Mouse (Mus musculus) heart, embryonic 11.5 days (tissue): ENCODE data around the gene Ephb2. TPM values are rescaled to one million over a fixed set of nuclear protein-coding genes. Genes with fewer than 3 reads are reported as not detected.
A peak's percentile ranks its signal among the peaks of the same experiment; 100 is the strongest.

Source experiments
- ATAC-seq: fragments of 200-750 bp; cut with Nextera tagmentation; replicated peaks from 2 replicates; pipeline ENCODE4 v1.8.0; 2017; ENCODE audit warnings: moderate library complexity; ENCODE audit not compliant: insufficient number of reproducible peaks, low FRiP score, low TSS enrichment
- H3K27ac ChIP-seq: fragments of 300-500 bp; sonication (generic); 2 replicates; pipeline ENCODE4 v1.5.1; 2014; ENCODE audit warnings: mild to moderate bottlenecking, low read depth, low read length
- H3K27me3 ChIP-seq: fragments of 300-500 bp; sonication (generic); 2 replicates; pipeline ENCODE4 v1.6.1; 2014; ENCODE audit warnings: mild to moderate bottlenecking, low read length, mixed read lengths; ENCODE audit not compliant: control insufficient read depth, insufficient read depth
- H3K36me3 ChIP-seq: fragments of 300-500 bp; sonication (generic); 2 replicates; pipeline ENCODE4 v1.6.1; 2014; ENCODE audit warnings: mild to moderate bottlenecking, low read length, moderate library complexity, mixed read lengths; ENCODE audit not compliant: control insufficient read depth, insufficient read depth
- H3K4me1 ChIP-seq: fragments of 300-500 bp; sonication (generic); 2 replicates; pipeline ENCODE4 v1.6.1; 2014; ENCODE audit warnings: low read length; ENCODE audit not compliant: control insufficient read depth, insufficient read depth
- H3K4me2 ChIP-seq: fragments of 300-500 bp; sonication (generic); 2 replicates; pipeline ENCODE4 v1.6.1; 2014; ENCODE audit warnings: mild to moderate bottlenecking, moderate library complexity
- H3K4me3 ChIP-seq: fragments of 300-500 bp; sonication (generic); 2 replicates; pipeline ENCODE4 v1.5.1; 2014; ENCODE audit warnings: low read depth, low read length
- H3K9ac ChIP-seq: fragments of 300-500 bp; sonication (generic); 2 replicates; pipeline ENCODE4 v1.6.1; 2014; ENCODE audit warnings: mild to moderate bottlenecking, low read depth, low read length, moderate library complexity
- H3K9me3 ChIP-seq: fragments of 300-500 bp; sonication (generic); replicated peaks from 2 replicates; pipeline ENCODE4 v1.6.1; 2016; ENCODE audit warnings: low read length; ENCODE audit not compliant: control insufficient read depth
- WGBS: fragments of 180-500 bp; shearing (Covaris S2); extraction: QIAGEN DNeasy Blood & Tissue Kit; methylation state at CpG from one replicate; pipeline ENCODE4 v1.1.7; 2014; ENCODE audit not compliant: insufficient replicate concordance; 5-methylcytosine and 5-hydroxymethylcytosine counted together
- polyA plus RNA-seq: library from polyadenylated mRNA; unstranded; fragments of >200 nt; fragmentation: Nextera tagmentation; extraction: Ambion mirVana; gene quantifications from 2 replicates; pipeline ENCODE4 v1.2.1, GENCODE M21; 2014

Gene Ephb2
- polyA plus RNA-seq, 1 experiment from 2014 or later = 2.5 TPM

DNA sequence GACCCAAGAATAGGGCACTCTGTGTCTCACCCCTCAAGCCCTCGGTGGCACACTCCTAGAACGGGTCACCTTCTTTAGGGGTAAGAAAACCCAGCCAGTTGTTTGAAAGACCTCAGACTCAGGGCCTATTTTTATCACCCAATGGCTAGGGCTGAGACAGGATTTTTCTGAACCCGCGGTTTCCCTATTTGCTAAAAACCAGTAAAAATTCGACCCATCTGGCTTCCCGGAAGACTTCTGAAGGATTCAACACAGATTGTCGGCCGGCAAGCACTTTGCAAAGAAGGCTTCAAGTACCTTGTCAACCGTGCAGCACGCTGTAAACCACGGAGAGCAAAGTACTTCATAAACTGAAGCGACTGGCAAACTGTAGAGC is 1.4 kb downstream of the Ephb2 start:
- H3K27me3 ChIP-seq = peaks cover 86% of the 10 kb centered on the region
- no peaks in the 10 kb centered on the region for H3K9me3 ChIP-seq
- ATAC-seq = no peak
- H3K27ac ChIP-seq = no peak overlapping the region
- peaks cover 20% of the 10 kb centered on the region for H3K4me1 ChIP-seq
- H3K4me2 ChIP-seq = peak overlapping the region; percentile 99
- no peak overlapping the region for H3K9ac ChIP-seq
- H3K4me3 ChIP-seq = peak overlapping the region; percentile 76
- H3K36me3 ChIP-seq = no peaks in the 10 kb centered on the region
- WGBS = 11% methylated on average over 12 of the region's 12 CpGs

DNA sequence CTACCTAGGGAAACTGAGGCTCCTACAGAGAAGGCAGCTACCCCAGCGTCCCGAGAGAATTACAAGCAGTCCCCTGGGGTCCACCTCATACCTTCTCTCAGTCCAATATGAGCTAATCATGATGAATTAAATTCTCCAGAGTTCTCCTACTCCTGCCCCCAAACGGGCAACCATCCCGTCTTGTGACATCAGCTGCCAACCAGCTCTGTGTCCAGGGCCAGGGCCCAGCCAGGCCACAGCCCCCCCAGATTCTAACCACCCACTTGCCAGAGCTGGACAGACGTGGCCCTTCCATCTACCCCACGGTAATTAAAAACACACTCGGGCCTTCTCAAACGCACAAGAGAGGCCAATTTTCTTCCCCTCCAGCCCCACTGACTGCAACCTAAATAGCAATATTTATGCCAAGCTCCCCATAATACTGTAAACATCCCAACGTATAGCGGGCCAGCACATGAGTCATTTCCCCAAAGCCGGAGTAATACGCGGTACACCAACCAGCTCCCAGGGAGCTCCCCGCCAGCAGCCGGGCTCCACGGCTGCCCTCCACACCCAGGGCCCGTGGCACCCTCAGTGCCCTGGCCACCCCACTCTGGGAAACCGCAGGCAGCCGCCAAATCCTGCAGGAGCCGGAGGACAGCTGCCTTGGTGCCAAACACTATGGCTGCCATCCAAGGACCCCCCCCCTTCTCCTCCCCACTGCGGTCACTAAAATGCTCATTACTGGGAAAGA is 2.0 kb downstream of the Ephb2 start:
- Histone ChIP-seq H3K9me3 (no peaks in the 10 kb centered on the region), H3K27me3 (peaks cover 88% of the 10 kb centered on the region), H3K36me3 (no peaks in the 10 kb centered on the region), H3K27ac (no peak overlapping the region), H3K4me3 (no peak overlapping the region), H3K4me1 (peaks cover 27% of the 10 kb centered on the region), H3K9ac (no peak overlapping the region), H3K4me2 (peak overlapping the region; percentile 99)
- ATAC-seq = no peak
- WGBS = 73% methylated on average over 21 of the region's 21 CpGs

DNA sequence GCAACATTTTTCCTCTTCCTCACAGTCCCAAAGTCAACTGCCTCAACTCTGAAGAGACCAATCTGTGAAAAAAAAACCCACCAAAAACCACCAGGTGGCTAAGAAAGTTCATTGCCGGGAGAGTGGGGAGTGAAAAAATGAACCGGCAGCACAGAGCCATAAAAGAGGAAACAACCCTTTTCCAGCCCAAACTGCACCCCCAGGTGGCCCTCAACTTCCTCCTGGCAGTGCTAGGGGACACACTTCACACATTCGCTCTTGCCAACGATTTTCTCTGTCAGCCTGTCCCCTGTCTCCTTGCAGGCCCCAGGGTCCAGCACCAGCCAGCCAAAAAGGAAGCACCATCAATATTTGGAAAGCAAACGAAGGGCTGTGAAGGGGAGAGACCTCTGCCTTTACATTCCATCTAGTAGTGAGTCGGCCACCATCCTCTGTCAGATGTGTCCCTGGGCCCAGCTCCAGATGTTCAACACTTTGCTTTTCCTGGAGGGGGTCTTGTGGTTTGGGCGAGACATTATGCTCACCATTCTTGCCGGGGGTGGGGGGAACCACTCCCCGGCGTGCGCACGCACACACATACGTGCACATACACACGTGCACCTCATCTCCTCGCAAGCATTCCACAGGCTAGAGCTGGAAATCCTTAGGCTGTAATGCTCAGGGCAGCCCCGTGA is 3.1 kb downstream of the Ephb2 start:
- peaks cover 84% of the 10 kb centered on the region for H3K27me3 ChIP-seq

DNA sequence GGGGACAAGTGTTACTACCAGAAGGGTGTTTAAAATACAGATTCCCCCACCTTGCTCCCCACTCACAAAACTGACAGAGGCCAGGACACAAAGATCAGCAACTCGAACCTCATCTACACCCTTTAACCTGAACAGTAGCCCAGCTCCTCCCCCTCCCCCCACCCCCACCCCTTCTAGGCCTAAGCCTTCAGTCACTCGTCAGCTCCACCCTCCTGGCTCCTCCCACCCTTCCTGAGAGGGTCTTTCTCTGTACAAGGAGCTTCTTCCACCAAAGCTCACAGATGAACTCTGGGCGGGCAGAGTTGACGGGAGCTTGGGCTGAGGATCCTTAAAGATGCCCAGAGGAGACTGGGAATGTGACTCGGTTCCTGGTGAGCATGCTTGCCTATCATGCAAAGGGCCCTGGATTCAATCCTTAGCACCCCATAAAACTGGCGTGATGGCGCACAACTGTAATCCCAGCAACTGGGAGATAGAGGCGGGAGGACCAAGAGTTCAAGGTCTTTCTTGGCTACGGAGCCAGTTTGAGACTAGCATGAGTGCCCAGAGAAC is 5.4 kb downstream of the Ephb2 start:
- Histone ChIP-seq H3K9ac (no peak overlapping the region), H3K9me3 (no peaks in the 10 kb centered on the region), H3K4me1 (peaks cover 22% of the 10 kb centered on the region), H3K27ac (no peak overlapping the region), H3K4me3 (no peak overlapping the region), H3K36me3 (no peaks in the 10 kb centered on the region), H3K27me3 (peaks cover 70% of the 10 kb centered on the region), H3K4me2 (no peak overlapping the region; the same call in 1 of the 2 replicates)
- no peak for ATAC-seq
- 35% methylated on average over 9 of the region's 9 CpGs for whole genome bisulfite sequencing

More for the DNA sequence above, 3.1 kb downstream of the Ephb2 start:
- H3K4me2 ChIP-seq = no peak overlapping the region
- no peak overlapping the region for H3K27ac ChIP-seq
- no peak overlapping the region for H3K9ac ChIP-seq
- ATAC-seq = no peak
- H3K36me3 ChIP-seq = no peaks in the 10 kb centered on the region
- H3K9me3 ChIP-seq = no peaks in the 10 kb centered on the region
- no peak overlapping the region for H3K4me3 ChIP-seq
- peaks cover 29% of the 10 kb centered on the region for H3K4me1 ChIP-seq
- WGBS = 68% methylated on average over 16 of the region's 16 CpGs

DNA sequence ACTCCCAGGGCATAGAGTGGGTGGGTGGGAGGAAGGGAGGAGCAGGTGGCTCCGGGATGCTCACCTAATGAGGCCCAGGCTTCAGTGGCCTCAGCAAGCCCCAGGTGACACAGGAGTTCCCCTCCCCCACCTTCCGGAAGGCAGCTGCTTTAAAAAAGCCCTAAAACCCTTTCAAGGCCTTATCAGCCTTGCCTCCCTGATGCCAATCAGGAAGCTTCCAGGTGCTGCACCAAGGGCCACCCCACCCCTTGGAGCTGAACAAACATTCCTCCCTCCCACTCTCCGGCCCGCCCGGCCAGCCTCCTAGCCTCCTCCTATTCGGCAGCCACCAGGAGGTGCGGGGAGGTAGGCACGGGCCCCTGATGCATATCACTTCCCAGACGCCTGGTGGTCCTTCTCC is 6.0 kb downstream of the Ephb2 start:
- Histone ChIP-seq H3K9me3 (no peaks in the 10 kb centered on the region), H3K27me3 (peaks cover 65% of the 10 kb centered on the region), H3K36me3 (no peaks in the 10 kb centered on the region), H3K4me3 (no peak overlapping the region), H3K4me2 (no peak overlapping the region; the same call in 1 of the 2 replicates), H3K9ac (no peak overlapping the region), H3K27ac (no peak overlapping the region), H3K4me1 (peaks cover 22% of the 10 kb centered on the region)
- WGBS = 1% methylated on average over 8 of the region's 9 CpGs
- ATAC-seq = no peak

DNA sequence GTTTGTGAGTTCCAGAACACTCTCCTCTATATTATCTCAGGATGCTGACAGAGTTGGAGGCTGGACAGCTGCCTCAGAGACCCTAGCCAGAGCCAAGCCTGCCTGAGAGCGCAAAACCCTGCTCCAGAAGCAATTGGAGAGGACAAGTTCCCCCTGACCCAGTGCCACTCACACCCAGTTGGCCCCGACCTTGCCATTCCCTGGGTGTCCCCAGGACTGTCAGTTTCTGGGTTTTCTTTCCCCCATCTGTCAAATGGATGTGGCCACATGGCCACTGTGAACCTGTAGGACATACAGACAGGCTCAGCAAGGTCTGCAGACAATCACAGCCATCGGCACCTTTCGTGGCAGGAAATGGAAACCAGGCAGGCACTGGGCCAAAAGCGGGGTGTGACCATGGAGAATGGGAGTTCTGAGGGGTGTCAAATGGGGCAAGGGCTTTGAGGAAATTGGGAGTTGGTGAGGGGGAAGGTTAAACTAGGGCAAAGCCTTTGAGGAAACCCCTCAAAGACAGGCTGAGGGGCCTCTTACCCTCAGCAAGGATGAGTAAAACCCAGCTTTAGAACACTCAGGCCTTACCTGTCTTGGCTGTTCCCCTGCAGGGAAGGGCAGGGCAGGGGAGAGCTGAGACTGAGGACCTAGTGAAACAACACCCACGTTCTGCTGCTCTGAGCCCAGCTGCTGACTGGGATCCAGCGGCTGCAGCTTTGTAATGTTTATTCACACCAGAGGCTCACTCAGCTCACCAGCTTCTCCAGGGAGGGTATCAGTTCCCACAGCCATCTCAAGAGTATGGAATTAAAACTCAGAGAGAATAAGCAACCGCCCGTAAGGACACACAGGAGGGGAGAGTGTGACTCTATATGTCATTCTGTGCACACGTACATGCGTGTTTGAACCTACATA is 6.9 kb downstream of the Ephb2 start:
- H3K4me1 ChIP-seq = peaks cover 19% of the 10 kb centered on the region
- peaks cover 57% of the 10 kb centered on the region for H3K27me3 ChIP-seq
- H3K9me3 ChIP-seq = no peaks in the 10 kb centered on the region
- H3K36me3 ChIP-seq = no peaks in the 10 kb centered on the region
- 29% methylated on average over 11 of the region's 11 CpGs for WGBS
- no peak overlapping the region for H3K9ac ChIP-seq
- H3K4me3 ChIP-seq = no peak overlapping the region
- H3K4me2 ChIP-seq = no peak overlapping the region
- H3K27ac ChIP-seq = no peak overlapping the region
- no peak for ATAC-seq

DNA sequence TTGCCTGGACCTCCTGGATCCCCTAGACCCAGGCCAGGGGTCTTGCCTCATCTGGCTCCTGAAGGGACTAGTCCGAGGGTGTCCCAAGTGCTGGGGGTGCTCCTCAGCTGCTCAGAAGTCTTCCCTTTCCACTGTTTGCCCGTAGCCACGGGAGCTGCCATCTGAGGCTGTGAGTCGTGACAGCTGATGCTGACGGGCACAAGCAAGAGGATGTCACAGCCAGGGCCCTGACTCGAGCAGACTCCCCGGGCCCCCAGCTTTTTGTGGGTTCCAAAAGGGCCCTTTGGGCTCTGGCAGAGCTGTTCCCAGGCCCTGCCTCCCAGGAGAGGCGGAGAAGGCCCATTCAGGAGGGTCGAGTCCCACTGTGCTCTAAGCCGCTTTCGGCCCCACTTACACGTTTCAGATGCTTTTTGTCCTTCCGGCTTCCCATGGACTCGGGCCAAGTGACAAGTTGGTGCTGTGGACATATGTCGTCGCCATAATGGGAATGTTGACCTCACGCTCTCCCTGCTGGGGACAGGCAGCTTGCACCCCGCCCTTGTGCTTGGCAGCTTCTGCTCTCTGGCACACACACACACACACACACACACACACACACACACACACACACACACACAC is 10.7 kb downstream of the Ephb2 start:
- Histone ChIP-seq H3K4me3 (no peak overlapping the region), H3K9ac (no peak overlapping the region), H3K27me3 (peaks cover 29% of the 10 kb centered on the region)

DNA sequence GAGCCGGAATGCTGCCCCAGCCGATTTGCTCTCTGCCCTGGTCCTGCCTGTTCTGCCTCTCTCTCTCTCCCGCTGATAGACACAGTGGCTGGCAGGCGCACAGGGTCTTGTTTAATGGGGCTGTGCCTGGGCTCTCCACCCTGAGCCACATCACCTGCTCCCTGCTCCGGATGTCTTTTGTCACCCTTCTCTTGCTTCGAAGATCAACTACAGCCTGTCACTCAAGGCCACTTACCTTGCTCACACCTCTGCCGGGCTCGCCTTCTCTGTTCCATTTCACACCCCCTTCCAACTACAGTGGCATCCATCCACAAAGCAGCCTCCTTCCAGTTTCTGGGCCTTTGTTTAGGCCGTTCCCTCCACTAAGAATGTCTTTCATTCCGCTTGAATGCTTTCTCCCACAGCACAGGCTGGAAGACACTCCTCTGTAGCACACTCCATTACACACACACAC is 15.7 kb downstream of the Ephb2 start:
- 0 out of 2 replicates have a peak overlapping the region, but pooled peaks have one; percentile 22 for H3K9ac ChIP-seq

More for the DNA sequence above, 10.7 kb downstream of the Ephb2 start:
- Histone ChIP-seq H3K4me1 (peaks cover 20% of the 10 kb centered on the region), H3K36me3 (no peaks in the 10 kb centered on the region), H3K9me3 (no peaks in the 10 kb centered on the region), H3K27ac (no peak overlapping the region), H3K4me2 (peak overlapping the region; percentile 32; the same call in 1 of the 2 replicates)
- no peak for ATAC-seq
- WGBS = 50% methylated on average over 18 of the region's 18 CpGs

More for the DNA sequence above, 15.7 kb downstream of the Ephb2 start:
- H3K4me3 ChIP-seq = no peak overlapping the region
- peaks cover 16% of the 10 kb centered on the region; the same call in 1 of the 2 replicates for H3K4me1 ChIP-seq
- H3K36me3 ChIP-seq = no peaks in the 10 kb centered on the region
- H3K27me3 ChIP-seq = peaks cover 10% of the 10 kb centered on the region; the same call in 1 of the 2 replicates
- 31% methylated on average over 9 of the region's 10 CpGs for WGBS
- no peaks in the 10 kb centered on the region for H3K9me3 ChIP-seq
- ATAC-seq = no peak
- no peak overlapping the region for H3K27ac ChIP-seq
- H3K4me2 ChIP-seq = no peak overlapping the region
